Mouse (Mus musculus) lung, adult 2 months (tissue): ENCODE measurements around the gene Itch. TPM values are rescaled to one million over a fixed set of nuclear protein-coding genes. Genes with fewer than 3 reads are reported as not detected.
"Not testable (repeated sequence)": the region's sequence is repeated elsewhere in the genome, so short reads cannot be mapped to it uniquely, and the experiment has no call there.

ENCODE experiments used
- DNase-seq: peaks from one replicate; pipeline ENCODE4 v3.0.0; 2022
- H3K4me1 ChIP-seq: fragments of 200-500 bp; 2 replicates; pipeline ENCODE4 v1.6.1; 2011; ENCODE audit warnings: low read length; ENCODE audit not compliant: control insufficient read depth, insufficient read depth
- H3K4me3 ChIP-seq: fragments of 200-500 bp; replicated peaks from 2 replicates; pipeline ENCODE3; 2011; ENCODE audit warnings: low read depth, mild to moderate bottlenecking, control low read depth, low read length; ENCODE audit errors: extremely low read depth
- CTCF ChIP-seq: fragments of 200-500 bp; IDR thresholded peaks from 2 replicates; pipeline ENCODE4 v1.5.1; 2011; ENCODE audit warnings: mild to moderate bottlenecking, low read length, control low read depth; ENCODE audit not compliant: insufficient read depth
- POLR2A ChIP-seq: fragments of 200-500 bp; IDR thresholded peaks from 2 replicates; pipeline ENCODE4 v1.6.1; 2011; ENCODE audit warnings: low read depth, mild to moderate bottlenecking, control low read depth, low read length, borderline replicate concordance; ENCODE audit errors: extremely low read depth
- WGBS: fragments of 180-500 bp; shearing (Covaris S2); methylation state at CpG from one replicate; pipeline ENCODE4 v1.1.7; 2018; 5-methylcytosine and 5-hydroxymethylcytosine counted together
- polyA plus RNA-seq: library from polyadenylated mRNA; depleted of rRNA; stranded (reverse); fragments of >200 nt; gene quantifications from 2 replicates; pipeline ENCODE4 v1.2.3, GENCODE M21; 2012

Itch gene
- polyA plus RNA-seq, 1 experiment = 12.0 TPM

DNA sequence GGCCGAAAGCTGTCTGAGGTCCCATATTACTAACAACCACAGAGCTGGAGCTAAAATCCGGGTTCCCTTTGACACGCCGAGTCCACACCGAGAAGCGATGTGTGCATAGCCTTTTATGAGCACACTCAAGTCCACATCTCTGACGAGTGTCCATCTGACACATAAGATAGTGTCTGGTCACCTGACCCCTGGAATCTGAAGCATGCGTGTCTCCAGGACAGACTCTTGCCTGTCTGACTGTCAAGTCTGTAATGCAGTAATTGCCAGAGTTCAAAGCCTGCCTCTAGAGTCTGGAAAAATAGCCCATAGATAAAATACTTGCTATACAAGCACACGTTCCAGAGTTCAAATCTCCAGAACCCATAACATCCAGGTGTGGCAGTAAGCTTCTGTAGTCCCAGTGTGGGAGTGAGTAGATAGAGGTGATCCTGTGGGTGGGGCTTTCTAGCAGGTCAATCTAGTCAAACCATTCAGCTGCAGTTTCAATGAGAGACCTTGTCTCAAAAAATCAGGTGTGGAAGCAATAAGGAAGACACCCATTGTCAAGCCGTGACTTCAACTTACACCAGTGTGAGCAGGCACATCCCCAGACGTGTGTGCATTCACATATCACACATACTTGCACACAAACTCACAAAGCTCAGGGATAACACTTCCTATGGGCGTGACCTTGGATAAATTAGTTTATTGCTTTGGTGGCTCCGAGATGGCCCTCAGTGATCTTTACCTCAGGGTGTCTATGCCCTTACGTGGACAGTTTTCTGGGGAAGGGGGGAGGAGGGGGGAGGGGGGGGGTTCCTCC is 33.1 kb upstream of the Itch start:
- TF ChIP-seq POLR2A = no peak
- TF ChIP-seq CTCF = no peak
- no peaks in the 10 kb centered on the region for H3K4me1 ChIP-seq
- no peak overlapping the region for H3K4me3 ChIP-seq
- 66% methylated on average over 14 of the region's 14 CpGs for WGBS
- DNase-seq = no peak

- no peaks in the 10 kb centered on the region for H3K4me1 ChIP-seq
- no peak overlapping the region for H3K4me3 ChIP-seq
- 67% methylated on average over 3 of the region's 3 CpGs for WGBS
- no peak for TF ChIP-seq CTCF
- no peak for TF ChIP-seq POLR2A
- no peak for DNase-seq
Observed at GRCm38 (mm10) chr2:155100796-155101259, 32.5 kb upstream of the Itch start.

- WGBS = 50% methylated on average over 6 of the region's 6 CpGs
- H3K4me3 ChIP-seq = no peak overlapping the region
- no peak for TF ChIP-seq CTCF
- TF ChIP-seq POLR2A = no peak
- H3K4me1 ChIP-seq = no peaks in the 10 kb centered on the region
- no peak for DNase-seq
Observed at GRCm38 (mm10) chr2:155101761-155102181, 31.5 kb upstream of the Itch start.

- 81% methylated on average over 6 of the region's 6 CpGs for WGBS
- H3K4me3 ChIP-seq = no peak overlapping the region
- no peaks in the 10 kb centered on the region for H3K4me1 ChIP-seq
- DNase-seq = no peak
- no peak for TF ChIP-seq POLR2A
- no peak for TF ChIP-seq CTCF
Observed at GRCm38 (mm10) chr2:155103607-155104006, 29.7 kb upstream of the Itch start.

GRCm38 (mm10) chr2:155107276-155107675 is 26.0 kb upstream of the Itch start:
- H3K4me1 ChIP-seq, H3K4me3 ChIP-seq, DNase-seq: not testable (repeated sequence)
- 73% methylated on average over 9 of the region's 9 CpGs for WGBS

DNA sequence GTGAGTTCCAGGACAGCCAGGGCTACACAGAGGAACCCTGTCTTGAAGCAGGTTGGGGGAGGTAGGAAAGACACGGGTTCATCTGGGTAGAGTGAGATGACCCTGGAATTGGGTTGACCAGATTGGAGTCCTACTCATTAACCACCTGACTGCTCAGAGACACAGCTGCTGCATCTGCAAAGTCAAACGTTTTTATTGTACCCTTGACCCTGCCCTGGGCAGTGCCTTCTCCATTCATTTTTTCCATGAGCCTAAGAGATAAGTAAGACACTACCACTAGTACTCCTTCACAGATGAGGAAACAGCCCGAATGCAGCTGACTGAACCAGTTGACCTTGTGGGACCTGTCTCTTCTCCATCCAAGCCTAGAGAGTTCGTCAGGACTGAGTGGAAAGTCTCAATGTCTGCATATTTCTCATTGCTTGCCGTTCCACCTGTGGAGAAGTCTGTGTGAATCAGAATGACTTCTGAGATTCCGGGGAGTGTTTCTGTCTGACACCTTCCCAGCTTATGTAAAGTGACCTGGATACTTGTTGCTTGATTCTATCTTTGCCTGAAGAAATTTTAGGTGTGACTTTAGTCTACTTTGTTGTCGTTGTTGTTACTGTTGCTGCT is 18.0 kb upstream of the Itch start:
- WGBS = 59% methylated on average over 7 of the region's 7 CpGs
- no peak for TF ChIP-seq POLR2A
- DNase-seq = no peak
- Histone ChIP-seq H3K4me1 (no peaks in the 10 kb centered on the region), H3K4me3 (no peak overlapping the region)

GRCm38 (mm10) chr2:155133977-155134860 is 910 bp downstream of the Itch start:
- H3K4me3 ChIP-seq = peak overlapping the region; percentile 88
- no peak for TF ChIP-seq CTCF
- TF ChIP-seq POLR2A = no peak
- no peak for DNase-seq
- H3K4me1 ChIP-seq = peaks cover 20% of the 10 kb centered on the region
- WGBS = 1% methylated on average over 18 of the region's 18 CpGs

- Histone ChIP-seq H3K4me3 (peak overlapping the region; percentile 44), H3K4me1 (peaks cover 18% of the 10 kb centered on the region)
- no peak for TF ChIP-seq CTCF
- no peak for TF ChIP-seq POLR2A
- 20% methylated on average over 4 of the region's 4 CpGs for WGBS
- DNase-seq = no peak
Observed at GRCm38 (mm10) chr2:155135092-155135491, 1.8 kb downstream of the Itch start.

- no peak overlapping the region for H3K4me3 ChIP-seq
- DNase-seq = no peak
- 50% methylated on average over 1 of the region's 1 CpGs for WGBS
- no peak for TF ChIP-seq POLR2A
- peaks cover 18% of the 10 kb centered on the region for H3K4me1 ChIP-seq
Observed at GRCm38 (mm10) chr2:155135534-155135933, 2.2 kb downstream of the Itch start.
